Mouse (Mus musculus) gastrocnemius, adult 2 months (tissue): Measurements from ENCODE around the gene Nme3. TPM values are rescaled to one million over a fixed set of nuclear protein-coding genes. Genes with fewer than 3 reads are reported as not detected.

Experiments
- DNase-seq: peaks from one replicate; pipeline ENCODE4 v3.0.0; 2022
- H3K27ac ChIP-seq: fragments of 200-600 bp; 2 replicates; pipeline ENCODE4 v1.8.1; 2022; ENCODE audit warnings: mild to moderate bottlenecking
- H3K4me3 ChIP-seq: fragments of 200-600 bp; 2 replicates; pipeline ENCODE4 v1.8.1; 2022; ENCODE audit warnings: mild to moderate bottlenecking, moderate library complexity
- CTCF ChIP-seq: fragments of 200-600 bp; IDR thresholded peaks from 2 replicates; pipeline ENCODE4 v1.8.1; 2022; ENCODE audit warnings: antibody characterized with exemption, mild to moderate bottlenecking, moderate library complexity
- intact Hi-C: fragments of 180-260 bp; cut with DNase I; formaldehyde crosslinking; loops from one replicate; pipeline ENCODE4 v1.15.1; 2025
- total RNA-seq, 2 experiments: library from RNA; stranded (reverse); gene quantifications; 2 replicates each; pipeline ENCODE4 v1.2.3; 2021

Nme3 gene
- total RNA-seq, 2 experiments from 2014 or later: 10.2 to 13.1 TPM

DNA sequence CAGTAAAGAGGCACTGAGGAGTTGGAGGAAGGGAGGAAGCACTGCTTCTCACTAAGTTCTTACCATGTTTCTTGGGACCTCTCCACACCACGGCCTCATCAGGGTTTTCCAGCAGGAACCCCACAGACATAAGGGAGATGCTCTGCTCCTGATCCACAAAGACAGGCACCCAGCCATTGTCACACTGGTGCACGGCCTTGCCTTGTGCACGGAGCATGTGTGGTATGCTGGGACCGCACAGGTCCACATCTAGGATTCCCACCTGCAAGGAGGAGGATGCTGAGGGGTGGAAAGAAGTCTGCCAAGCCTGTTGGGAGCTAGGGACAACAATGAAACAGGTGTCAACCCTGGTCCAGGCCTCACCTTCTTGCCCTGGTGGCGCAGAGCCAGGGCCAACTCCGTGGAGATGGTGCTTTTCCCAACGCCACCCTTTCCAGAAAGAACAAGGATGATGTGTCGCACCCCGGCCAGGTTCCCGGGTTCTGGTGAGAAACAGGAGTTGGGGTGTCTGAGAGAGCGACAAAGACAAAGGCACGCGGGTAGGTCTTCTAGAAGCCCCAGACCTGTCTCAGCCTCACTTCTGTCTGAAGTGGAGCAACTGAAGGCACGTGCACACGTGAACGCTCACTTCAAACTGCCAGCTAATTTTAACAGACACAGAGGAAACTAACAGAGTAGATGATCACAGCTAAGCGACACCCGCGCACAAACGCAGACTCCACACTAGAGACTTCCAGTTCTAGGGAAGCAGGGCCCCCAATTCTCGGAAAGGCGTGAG, 10.8 kb upstream of the Nme3 start:
- no peak for DNase-seq
- intact Hi-C loops: loop anchor here (5.0 kb wide), 1 partner anchor 33 kb away; the partner anchor contains the start of gene Fahd1
- Histone ChIP-seq H3K27ac (peak overlapping the region; percentile 87), H3K4me3 (peak overlapping the region; percentile 92)
- TF ChIP-seq CTCF: no peak

DNA sequence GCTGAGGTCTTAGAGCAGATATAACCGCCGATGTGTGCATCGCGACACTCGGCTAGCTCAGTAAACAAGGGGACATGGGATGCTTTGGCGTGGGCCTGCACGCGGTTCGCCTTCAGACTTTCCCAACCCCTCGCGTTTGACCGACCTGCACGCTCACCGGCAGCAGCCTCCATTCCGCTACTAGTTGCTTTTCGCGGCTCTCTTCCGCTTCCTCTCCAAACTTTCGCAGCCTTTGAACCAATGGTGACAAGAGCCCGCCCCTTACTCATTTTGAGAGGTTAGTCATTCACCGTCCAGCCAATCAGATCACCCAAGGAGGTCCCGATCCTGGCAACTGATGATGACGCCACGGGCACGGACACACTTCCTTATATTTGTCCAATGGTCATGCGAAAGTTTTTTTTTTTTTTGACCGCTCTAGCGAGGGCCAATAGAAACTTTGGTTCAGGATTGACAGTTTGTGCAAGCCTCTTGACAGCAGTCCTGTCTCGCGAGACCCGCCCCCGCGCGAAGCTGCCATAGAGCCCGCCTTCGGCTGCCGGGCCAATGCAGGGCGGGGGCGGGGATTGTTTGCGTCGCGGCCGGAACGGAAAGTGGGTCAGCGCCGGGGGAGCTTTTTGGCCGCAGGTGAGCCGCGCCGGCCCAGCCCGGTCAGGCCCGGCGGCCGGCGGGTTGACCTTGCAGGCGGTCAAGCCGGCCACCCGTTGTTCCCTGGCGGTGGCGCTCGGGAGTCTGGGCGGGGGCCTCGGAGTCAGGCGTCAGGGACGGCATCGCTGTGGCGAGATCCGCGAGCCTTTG, 10.0 kb upstream of the Nme3 start, which contains the start of the genes Nubp2 and Spsb3:
Gene Nubp2 (minus strand): TSS at position 216 of the 798 bp plus-strand sequence.
Gene Spsb3 (plus strand): TSS at position 510 of the 798 bp plus-strand sequence.
- intact Hi-C loops: loop anchor here (5.0 kb wide), 1 partner anchor 34 kb away; the partner anchor contains the start of gene Fahd1
- Histone ChIP-seq H3K4me3 (peak within 1 kb of the TSS; percentile 92), H3K27ac (peak within 1 kb of the TSS; percentile 99)
- TF ChIP-seq CTCF: peak; percentile 52
- peak; percentile 100 for DNase-seq

- no peak for TF ChIP-seq CTCF
- intact Hi-C loops: loop anchor here (5.0 kb wide), 1 partner anchor 35 kb away; the partner anchor contains the start of gene Fahd1
- DNase-seq: no peak
- peak overlapping the region; percentile 78 for H3K4me3 ChIP-seq
- peak overlapping the region; percentile 99 for H3K27ac ChIP-seq
Observed at GRCm38 (mm10) chr17:24886932-24887271, 9.4 kb upstream of the Nme3 start.

DNA sequence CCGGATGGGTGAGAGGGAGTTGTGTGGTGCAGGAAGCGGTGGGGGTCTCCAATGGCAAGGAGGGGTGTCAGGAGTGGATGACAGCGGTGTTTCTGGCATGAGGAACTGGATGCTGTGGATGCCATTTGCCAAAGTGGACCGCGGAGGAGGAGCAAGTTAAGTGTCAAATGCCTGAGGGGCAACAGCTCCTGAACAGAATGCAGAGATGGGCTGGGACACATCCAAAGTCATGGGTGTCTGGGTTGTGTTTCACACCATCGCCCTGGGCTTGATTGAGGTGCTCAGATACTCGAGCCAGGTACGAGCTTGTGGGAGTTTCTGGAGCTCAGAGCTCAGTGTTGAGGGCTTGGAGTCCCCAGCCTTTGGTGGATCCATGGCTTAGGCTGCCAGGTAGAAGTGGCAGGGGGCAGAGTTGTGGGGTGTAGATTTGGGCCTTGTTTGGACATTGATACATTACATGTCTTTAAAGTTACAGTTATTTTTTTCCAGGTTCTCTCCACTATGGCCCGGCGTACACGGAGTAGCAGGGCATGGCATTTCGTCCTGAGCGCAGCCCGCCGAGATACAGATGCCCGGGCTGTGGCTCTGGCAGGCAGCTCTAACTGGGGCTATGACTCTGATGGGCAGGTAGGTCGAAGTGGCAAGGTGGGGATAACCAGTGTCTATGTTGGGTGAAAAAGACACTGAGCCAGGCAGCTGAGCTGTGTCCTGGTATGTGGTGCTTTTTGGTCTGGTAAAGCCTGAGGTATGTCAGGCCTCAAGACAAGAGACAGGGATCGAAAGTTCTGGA, 8.8 kb upstream of the Nme3 start:
- peak overlapping the region; percentile 99 for H3K27ac ChIP-seq
- intact Hi-C loops: loop anchor here (5.0 kb wide), 1 partner anchor 35 kb away; the partner anchor contains the start of gene Fahd1

DNA sequence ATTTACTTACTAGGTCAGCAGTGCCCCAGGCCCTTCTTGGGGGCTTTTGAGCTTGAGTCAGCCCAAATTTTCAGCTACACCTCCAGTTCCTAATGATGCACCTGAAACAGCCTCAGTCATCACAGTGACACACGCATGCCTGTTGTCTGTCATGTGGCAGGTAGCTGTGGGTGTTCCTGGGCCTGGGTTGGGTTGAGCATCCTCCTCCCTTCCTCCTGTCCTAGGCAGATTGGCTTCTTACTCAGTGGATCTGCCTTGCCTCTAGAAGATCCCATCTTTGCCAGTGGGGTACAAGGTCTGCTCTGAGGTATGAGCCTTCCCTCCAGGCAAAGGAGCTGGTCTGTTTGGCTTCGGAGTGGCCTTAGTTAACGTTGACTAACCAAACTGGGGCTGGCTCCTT, 7.4 kb upstream of the Nme3 start:
- Histone ChIP-seq H3K27ac (0 out of 2 replicates have a peak overlapping the region, but pooled peaks have one; percentile 5), H3K4me3 (no peak overlapping the region)
- no peak for DNase-seq
- TF ChIP-seq CTCF: no peak
- intact Hi-C loops: loop anchor here (5.0 kb wide), 1 partner anchor 37 kb away; the partner anchor contains the start of gene Fahd1

More for the DNA sequence above, 8.8 kb upstream of the Nme3 start:
- H3K4me3 ChIP-seq: peak overlapping the region; percentile 78
- no peak for DNase-seq
- TF ChIP-seq CTCF: no peak

GRCm38 (mm10) chr17:24890151-24891092, 5.9 kb upstream of the Nme3 start:
- intact Hi-C loops: no loop called here

DNA sequence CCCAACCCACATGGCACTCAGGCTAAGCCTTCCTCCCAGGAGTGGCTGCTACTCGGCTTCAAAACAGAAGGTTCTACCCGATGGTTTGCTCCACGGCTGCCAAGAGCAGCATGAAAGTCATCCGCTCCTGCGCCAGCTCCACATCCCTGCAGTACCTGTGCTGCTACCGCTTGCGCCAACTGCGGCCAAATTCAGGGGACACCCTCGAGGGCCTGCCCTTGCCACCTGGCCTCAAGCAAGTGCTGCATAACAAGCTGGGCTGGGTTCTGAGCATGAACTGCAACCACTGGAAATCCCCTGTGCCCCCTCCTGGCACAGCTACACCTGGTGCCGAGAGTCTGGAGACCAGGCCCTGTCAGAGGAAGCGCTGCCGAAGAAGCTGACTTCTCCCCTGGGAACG, 5.0 kb upstream of the Nme3 start:
- no peak overlapping the region for H3K4me3 ChIP-seq
- no peak for TF ChIP-seq CTCF
- intact Hi-C loops: no loop called here
- no peak for DNase-seq
- H3K27ac ChIP-seq: 0 out of 2 replicates have a peak overlapping the region, but pooled peaks have one; percentile 2

More at GRCm38 (mm10) chr17:24890151-24891092, 5.9 kb upstream of the Nme3 start:
- DNase-seq: no peak
- Histone ChIP-seq H3K4me3 (no peak overlapping the region), H3K27ac (no peak overlapping the region)
- TF ChIP-seq CTCF: no peak

DNA sequence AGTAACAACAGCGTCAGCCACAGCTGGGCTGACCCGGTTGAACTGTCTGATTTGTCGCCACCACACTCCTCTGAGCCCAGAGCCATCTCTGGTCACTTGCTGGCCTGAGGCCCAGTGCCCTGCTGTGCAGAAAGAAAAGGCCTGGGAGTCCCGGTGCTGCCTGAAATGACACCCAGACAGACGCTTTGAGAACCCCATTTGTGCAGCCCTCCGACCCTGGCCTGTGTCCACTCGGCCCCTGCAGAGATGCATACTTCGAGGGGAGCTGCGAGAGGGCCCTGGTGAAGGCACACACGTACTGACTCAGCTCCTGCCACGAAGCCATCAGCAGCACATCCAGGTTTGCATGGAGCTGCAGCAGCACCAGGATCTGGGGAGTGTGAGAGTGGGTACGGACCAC, 3.5 kb upstream of the Nme3 start:
- no peak overlapping the region for H3K4me3 ChIP-seq
- H3K27ac ChIP-seq: no peak overlapping the region
- no peak for DNase-seq
- intact Hi-C loops: no loop called here
- no peak for TF ChIP-seq CTCF

DNA sequence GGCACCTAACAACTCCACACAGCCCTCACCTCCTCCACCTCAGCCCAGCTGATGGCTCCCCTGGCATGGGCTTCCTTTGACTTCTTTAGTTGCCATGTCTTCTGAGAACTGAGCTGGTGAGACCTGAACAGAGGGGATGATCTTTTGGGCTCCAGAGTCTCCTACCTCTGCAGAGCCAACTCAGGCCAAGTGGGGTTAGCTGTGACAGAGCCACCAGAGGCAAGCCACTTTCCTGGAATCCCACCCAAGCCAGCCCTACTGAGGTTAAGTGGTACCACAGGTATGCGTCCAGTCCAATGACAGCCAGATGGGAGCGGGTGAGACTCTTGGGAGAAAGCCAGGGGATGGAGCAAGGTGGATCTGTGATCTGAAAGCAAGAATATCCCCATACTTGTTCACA, 3.0 kb upstream of the Nme3 start:
- intact Hi-C loops: no loop called here
- TF ChIP-seq CTCF: no peak
- peak overlapping the region; percentile 80 for H3K4me3 ChIP-seq
- no peak for DNase-seq
- H3K27ac ChIP-seq: no peak overlapping the region

DNA sequence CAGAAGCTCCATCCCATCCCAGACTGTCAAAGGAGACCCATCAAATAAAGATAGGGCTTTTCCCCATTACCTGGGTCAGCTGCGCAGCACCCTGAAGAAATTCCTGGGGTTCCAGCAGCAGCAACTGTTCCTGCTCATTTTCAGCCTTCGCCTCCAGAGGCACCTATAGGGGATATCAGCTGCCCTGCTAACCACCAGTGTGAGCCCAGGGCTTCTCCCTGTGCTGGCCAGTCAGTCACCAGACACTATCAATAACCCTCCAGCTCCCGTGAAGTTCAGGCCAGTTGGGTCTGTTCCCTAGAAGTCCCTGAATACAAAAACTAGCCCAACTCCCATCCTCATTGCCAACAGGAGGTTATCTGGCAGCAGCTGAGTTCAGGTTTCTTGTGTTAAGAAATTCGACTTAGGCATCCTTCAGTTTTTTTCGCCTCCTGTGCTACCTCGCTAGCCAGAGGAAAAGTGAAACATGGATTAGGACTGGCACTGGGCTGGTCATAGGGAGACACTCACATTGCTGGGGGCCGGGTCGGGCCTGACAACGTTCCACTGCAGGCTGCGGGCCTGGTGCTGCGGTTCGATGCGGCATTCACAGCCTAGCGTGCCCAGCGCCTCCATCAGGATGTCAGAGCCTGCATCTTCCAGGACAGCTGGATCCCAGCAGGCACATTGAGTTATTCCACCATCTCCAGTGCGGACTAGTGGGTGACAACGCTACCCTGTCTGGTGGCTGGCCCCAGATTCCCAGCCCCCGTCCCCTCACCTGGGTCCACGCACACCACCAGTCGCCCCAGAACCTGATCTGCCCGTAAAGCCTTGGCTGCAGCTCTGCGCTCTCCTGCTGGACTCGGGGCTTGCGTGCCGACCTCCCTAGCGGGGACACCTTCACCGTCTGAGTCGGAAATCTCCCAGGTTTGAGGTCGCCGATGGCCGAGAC, 2.0 kb upstream of the Nme3 start:
- intact Hi-C loops: no loop called here
- Histone ChIP-seq H3K27ac (peak overlapping the region; percentile 96), H3K4me3 (peak overlapping the region; percentile 80)
- DNase-seq: no peak
- TF ChIP-seq CTCF: no peak
